Mouse (Mus musculus) embryo, embryonic 10 days (tissue): ENCODE measurements around the gene Tcap.
A peak's percentile ranks its signal among the peaks of the same experiment; 100 is the strongest.
"Not testable (repeated sequence)": the region's sequence is repeated elsewhere in the genome, so short reads cannot be mapped to it uniquely, and the experiment has no call there.

Experiments
- DNase-seq: peaks from one replicate; pipeline ENCODE4 v3.0.0-alpha.2; 2015; ENCODE audit warnings: low spot score

Gene Tcap

DNA sequence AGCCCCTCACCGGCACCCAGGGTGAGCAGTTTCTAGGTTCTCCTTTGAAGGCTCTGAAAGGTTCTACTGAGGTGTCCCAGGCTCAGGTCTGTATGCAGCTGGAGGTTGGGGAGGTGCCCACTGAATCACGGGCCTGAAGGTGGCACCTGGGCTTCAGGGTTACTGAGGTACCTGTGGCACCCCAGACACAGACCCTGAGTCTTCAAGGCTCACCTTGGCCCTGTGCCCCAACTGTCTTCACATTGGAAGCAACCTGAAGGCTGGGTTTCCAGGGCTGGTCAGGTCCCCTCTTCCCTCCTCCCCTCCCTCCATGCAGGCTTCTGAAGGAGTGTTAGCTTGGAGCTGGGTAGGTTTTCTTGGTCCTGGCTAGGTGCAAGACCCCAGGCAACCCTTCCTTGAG, 2.0 kb upstream of the Tcap start:
- no peak for DNase-seq

- DNase-seq: not testable (repeated sequence)
These were observed 1.2 kb upstream of the Tcap start for GRCm38 (mm10) chr11:98382405-98382804.

DNA sequence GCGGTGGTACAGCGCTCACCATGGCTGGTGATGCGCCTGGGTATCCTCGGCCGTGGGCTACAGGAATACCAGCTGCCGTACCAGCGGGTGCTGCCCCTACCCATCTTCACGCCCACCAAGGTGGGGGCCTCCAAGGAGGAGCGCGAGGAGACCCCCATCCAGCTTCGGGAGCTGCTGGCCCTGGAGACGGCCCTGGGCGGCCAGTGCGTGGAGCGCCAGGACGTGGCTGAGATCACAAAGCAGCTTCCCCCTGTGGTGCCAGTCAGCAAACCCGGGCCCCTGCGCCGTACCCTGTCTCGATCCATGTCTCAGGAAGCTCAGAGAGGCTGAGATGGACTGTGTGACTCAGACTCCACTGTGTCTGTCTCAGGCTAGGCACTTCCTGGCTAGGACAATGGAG, 605 bp downstream of the Tcap start:
- DNase-seq: no peak

GRCm38 (mm10) chr11:98384721-98385637, 1.4 kb downstream of the Tcap start:
- DNase-seq: no peak

- no peak for DNase-seq
These were observed 2.3 kb downstream of the Tcap start, which contains the start of gene Pnmt for GRCm38 (mm10) chr11:98385638-98386585. Gene Pnmt (plus strand): TSS chr11:98386450.

DNA sequence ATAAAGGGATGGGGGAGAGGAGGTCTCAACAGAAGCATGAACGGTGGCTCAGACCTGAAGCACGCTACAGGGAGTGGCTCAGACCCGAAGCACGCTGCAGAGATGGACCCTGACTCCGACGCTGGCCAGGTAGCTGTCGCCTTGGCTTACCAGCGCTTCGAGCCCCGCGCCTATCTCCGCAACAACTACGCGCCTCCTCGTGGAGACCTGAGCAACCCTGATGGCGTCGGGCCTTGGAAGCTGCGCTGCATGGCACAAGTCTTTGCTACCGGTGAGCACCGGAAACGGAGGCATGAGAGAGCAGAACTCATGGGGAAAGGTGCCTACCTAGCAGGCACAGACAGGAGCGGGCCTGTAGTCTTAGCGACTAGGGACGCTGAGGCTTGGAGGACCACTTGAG, 3.0 kb downstream of the Tcap start:
- peak; percentile 38 for DNase-seq

DNA sequence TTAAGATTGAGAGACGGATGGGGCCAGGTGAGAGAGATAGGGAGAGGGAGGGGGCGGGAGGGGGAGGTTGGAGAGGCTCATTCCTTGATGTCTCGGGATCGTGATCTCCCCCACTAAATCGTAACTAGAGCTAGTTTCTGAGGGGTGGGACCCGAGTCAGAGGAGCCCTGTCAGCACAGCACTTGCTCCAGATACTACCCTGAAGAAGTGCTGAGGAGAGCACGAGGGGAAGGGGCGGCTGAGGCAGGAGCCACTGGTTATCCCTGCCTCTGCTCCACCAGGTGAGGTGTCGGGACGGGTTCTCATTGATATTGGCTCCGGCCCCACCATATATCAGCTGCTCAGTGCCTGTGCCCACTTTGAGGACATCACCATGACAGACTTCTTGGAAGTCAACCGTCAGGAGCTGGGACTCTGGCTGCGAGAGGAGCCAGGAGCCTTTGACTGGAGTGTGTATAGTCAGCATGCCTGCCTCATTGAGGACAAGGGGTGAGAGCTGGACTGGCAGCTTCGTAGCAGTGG, 3.5 kb downstream of the Tcap start:
- DNase-seq: no peak

DNA sequence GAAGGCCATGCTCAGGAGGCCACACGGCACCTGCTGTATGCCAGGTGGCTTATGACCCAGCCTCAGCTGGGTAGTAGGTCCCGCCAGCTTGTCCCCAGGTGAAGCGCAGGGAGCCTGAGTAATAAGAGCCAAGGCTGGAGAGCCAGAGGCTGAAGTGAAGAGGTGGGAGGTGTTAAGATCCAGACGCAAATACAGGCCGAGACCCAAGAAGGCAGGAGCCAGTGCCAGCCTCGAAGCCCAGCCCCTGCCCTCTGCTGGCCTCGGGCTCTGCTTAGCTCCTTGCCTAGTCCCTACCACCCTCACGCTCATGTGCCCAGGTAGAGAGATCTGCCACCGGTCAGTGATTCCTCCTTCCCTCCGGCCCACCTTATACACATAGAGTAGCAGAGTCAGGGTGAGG, 4.7 kb downstream of the Tcap start:
- DNase-seq: no peak

- peak; percentile 70 for DNase-seq
These were observed 5.7 kb downstream of the Tcap start for GRCm38 (mm10) chr11:98389221-98389780.

DNA sequence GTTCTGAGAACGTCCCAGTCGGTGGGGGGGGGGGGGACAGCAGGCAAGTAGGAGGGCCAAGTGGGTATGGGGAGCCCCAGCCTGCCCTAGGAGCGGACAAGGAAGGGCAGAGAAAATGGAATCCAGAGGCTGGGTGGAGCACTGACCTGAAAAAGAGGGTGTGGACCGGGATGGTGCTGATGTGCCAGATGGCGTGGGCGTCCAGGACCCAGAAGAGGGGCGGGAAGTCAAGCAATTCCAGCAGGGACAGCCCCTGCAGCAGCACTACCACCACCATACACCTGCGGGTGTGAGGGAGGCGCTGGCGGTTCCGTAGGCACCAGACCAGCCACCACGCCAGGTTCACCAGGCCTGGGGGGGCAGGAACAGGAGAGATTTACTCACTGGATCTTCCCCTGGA, 6.5 kb downstream of the Tcap start:
- DNase-seq: no peak

GRCm38 (mm10) chr11:98392034-98392433, 8.4 kb downstream of the Tcap start:
- no peak for DNase-seq

DNA sequence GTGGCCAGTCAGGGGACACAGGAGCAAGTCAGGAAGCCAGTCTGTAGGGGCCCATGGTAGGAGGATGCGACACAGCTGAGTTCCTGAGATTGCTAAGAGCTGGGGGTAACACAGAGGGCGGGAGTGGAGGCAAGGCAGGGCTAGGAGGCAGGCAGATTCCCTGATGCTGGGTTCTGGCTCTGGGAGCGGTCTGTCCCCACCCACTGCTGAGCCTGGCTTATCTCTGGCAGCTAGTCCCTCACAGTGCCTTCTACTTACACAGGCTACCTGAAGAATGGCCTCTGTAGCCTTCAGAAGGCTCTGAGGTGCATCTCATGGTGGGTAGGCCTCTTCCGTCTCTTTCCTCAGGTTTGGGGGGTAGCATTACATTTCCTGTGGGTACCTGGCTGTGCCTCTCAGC, 9.0 kb downstream of the Tcap start:
- no peak for DNase-seq

DNA sequence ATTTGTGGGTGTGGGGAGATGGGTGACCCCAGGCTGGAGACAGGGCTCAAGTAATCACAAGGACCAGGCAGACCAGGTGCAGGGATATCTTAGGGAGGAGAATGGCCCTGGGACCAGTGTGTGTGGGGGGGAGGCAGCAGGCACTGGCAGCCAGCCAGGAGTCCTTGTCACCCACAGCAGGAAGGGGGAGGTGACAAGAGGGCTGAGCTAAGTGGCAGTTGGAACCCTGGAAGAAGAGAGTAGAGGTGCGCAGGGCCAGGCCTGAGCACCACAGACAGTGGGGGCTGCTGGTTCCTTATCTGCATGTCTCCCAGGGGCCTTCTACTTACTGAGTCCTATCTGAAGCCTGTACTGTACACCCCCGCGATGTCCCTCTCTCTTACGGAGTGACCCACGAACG, 9.7 kb downstream of the Tcap start:
- no peak for DNase-seq

GRCm38 (mm10) chr11:98394301-98394700, 10.7 kb downstream of the Tcap start:
- no peak for DNase-seq

DNA sequence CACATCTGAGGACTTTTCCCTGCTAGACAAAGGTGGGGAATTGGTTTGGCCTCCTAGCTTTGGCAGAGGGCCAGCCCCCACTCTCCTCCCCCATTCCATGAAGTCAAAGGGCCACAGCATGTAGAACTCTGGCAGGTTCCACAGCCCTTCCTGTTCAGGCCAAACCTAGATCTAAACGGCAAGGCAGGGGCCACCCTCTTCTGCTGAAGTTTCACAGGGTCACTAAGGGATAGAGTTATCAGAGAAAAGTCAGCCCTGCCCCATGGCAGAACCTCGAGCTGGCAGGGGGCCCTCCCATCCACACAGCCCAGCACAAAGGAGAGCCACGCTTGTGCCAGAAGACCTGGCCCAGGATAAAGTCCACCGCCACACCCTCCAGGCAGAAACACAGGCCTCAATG, 11.4 kb downstream of the Tcap start:
- DNase-seq: no peak

DNA sequence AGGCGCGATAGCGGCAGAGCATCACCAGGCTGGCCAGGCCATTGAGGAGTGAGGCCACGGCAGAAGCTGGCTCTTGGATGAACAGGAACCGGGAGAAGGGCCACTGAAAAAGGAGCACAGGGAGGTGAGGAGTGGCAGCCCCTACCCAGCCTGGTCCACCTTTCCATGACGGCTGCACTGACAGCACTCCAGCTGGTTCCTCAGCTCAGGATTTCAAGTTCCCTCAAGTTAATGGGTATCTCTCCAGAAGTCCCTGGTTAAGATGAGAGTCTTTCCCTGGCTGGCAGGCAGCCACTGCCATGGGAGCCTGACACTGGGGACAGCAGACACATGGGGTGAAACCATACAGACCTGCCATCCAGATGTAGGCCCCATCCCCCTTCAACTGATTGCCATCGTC, 14.3 kb downstream of the Tcap start:
- no peak for DNase-seq

GRCm38 (mm10) chr11:98400161-98400726, 16.6 kb downstream of the Tcap start, which contains the start of gene Pgap3:
Gene Pgap3 (minus strand): TSS chr11:98400490.
- DNase-seq: peak; percentile 94

- DNase-seq: no peak
These were observed 17.2 kb downstream of the Tcap start for GRCm38 (mm10) chr11:98400816-98401215.

DNA sequence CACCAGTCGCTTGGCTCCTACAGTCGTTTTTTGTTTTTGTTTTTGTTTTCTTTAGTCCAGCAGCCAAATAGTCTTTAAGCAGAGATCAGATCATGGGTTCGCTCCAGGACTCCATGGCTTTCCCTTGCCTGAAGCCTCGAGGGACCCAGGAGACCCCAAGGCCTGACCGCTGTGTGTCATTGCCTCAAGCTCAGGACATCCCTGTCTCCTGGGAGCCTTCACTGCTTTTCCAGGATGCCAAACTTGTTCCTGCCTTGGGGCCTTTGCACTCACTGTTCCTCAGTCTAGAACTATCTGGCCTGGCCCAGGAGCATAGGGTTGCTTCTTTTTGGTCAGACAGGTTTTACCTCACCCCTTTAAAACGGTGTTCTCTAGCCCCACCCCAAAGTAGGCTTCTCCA, 23.0 kb downstream of the Tcap start:
- DNase-seq: no peak

GRCm38 (mm10) chr11:98408872-98409271, 25.3 kb downstream of the Tcap start:
- no peak for DNase-seq

DNA sequence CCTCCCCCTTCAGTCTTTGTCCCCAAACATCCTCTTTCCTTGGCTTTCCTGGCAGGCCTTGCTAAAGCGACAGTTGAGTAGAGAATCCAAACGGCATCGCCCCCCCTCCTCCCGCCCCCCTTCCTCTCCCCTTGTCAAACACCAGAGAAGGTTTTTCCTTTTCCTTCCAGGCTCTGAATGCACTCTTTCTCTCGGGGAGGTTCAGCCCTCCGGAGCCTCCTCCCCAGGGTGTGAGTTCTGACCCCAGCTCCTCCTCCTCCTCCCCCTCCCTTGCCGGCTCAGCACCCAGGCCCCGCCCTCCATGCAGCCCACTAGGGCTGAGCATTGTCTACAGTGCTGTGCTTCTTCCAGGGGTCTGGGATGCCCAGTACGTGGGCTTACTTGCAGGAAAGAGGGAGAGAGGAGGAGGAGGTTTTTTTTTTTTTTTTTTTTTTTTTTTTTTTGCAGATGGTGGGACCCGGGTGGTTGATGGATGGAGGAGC, 25.8 kb downstream of the Tcap start:
- peak; percentile 66 for DNase-seq
